Mouse (Mus musculus) mouse trophoblast stem cell (cell line): Measurements from ENCODE around the gene Pxn.
"Not testable (repeated sequence)": the region's sequence is repeated elsewhere in the genome, so short reads cannot be mapped to it uniquely, and the experiment has no call there.

ENCODE experiments used
- in situ Hi-C, 2 experiments: fragments of 300-500 bp; cut with MseI, MboI; formaldehyde crosslinking; loops; 2 replicates in 1 of 2; 3 replicates in 1 of 2; pipeline ENCODE4 v1.15.1; 2025

Pxn gene

DNA sequence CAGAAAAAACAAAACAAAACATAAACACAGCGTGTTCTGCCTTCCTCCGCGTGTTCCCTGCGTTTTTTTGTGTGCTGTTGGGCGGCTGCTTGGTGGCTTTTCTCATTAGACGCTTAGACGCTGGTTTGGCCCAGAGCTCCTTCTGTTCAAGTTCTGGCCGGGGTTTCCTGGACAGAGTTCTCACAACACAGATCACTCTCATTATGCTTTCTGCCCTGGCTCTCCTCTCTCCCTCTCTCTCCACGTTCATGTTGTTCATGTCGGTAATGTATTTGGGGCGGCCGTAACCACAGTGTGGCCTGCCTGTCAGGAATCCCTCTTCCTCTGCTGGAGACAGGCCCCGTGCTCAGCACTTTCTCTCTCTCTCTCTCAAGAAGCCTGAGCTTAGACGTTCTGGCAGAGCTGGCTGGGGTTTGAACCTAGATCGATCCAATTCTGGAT lies 2.9 kb downstream of the Pxn start:
- in situ Hi-C loops, result loop anchor here (5.0 kb wide), 1 partner anchor 33 kb away; no protein-coding TSS in a partner anchor

- in situ Hi-C loops, result loop anchor here (5.0 kb wide), 1 partner anchor 32 kb away; no protein-coding TSS in a partner anchor
Measured at GRCm38 (mm10) chr5:115509790-115510689, 3.6 kb downstream of the Pxn start.

DNA sequence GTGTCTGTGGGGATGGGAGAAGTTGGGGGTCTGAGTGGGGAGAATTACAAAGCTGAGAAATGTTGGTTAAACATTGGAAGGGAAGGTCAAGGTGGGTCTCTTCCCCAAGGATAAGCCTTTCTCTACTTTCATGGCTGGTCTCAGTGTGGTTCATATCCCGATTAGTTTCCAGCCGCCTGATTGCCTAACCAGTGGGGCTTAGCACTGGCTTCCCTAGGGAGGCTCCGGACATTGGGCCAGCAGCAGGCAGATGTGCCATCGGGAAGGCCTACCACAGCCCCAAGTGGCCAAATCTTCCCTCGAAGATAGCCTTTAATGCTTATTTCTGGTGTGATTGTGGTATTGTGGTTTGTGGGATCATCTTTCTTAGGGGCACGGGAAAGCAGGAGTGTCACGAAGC lies 5.9 kb downstream of the Pxn start:
- in situ Hi-C loops, result no loop called here

- in situ Hi-C loops, result no loop called here
Measured at GRCm38 (mm10) chr5:115513246-115513645, 6.8 kb downstream of the Pxn start.

DNA sequence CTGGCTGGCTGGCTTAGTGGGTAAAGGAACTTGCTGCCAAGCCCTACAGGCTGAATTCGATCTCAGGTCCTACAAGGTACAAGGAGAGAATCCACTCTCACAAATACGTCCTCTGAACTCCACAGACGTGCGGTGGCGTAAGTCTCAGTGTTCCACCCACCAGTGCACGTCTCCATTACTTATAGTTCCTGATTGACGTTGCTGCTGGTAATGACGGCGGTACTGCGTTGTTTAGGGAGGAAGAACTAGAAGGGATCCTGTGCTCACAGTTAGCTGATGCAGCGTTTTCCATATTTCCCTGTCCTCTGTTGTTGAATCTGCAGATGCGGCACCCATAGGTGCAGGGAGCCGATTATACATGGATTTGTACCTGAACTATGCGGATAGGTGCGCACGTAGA lies 7.2 kb downstream of the Pxn start:
- in situ Hi-C loops, result no loop called here

- in situ Hi-C loops, result no loop called here
Measured at GRCm38 (mm10) chr5:115514346-115514745, 7.9 kb downstream of the Pxn start.

DNA sequence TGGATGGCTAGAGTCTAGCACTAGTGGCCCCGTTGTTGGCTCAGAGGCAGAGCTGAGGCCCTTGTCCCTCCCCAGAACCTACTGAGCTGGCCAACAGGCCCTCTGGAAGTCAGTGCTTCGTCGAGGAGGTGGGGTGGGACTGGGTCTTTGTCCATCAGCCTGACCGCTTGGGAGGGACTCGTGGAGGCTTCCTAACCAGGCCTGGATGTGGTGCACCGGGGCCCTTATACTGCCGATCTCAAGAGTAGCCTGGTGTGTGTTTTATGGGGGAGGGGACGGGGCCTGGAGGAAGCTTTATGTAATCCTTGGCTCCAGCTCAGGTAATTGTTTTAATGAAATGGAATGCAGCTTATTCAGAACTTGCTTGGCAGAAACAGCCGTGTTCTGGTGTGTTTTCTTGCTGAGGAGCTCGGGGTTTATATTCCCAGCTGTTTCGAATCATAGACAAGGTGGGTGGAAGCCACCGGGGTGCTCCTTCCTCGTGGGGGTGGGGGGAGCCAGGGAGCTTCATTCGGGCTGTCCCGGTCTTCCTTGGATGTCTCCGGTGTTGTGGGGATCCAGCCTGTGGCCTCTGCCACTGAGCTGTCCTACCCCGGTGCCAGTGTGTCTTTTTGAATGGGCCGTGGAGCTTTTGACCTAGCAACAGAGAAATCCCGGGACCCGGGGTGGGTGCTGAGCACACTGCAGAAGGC lies 8.6 kb downstream of the Pxn start:
- in situ Hi-C loops, result no loop called here

DNA sequence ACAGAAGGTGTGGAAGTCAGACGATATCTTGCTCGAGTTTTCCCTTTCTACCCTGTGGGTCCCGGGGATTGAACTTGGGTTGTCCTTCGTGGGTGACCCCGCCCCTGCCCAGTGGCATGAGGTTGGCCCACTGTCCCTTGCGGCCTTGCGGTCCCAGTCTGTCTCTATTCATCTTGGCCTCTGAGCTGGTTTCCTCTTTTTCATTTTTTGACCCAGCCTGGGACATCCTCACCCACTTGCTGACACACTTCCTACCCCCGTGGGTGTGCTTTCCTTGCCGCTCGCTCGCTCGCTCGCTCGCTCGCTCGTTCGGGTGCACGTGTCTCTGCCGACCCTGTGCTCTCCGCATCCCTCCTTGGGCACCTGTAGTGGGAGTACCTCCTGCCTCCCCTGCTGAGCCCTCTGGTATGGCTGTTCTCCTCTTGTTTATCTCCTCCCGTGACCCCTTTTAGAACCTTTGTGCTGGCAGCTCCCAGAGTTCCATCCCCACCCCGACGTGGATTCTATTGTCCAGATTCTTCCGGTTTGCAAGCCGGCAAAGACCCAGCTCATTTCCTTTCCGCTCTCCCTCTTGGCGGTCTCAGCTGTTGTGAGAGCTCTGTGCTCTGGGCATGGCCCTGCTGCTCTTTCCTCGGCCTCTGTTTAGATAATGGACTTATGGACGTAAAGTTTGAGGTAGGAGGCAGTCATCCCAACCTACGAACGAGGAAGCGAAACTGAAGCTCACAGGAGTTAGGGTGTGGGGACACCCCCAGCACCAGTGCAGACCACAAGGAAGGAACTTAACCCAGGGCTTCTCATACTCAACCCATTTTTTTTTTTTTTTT lies 9.8 kb downstream of the Pxn start:
- in situ Hi-C loops, result no loop called here

DNA sequence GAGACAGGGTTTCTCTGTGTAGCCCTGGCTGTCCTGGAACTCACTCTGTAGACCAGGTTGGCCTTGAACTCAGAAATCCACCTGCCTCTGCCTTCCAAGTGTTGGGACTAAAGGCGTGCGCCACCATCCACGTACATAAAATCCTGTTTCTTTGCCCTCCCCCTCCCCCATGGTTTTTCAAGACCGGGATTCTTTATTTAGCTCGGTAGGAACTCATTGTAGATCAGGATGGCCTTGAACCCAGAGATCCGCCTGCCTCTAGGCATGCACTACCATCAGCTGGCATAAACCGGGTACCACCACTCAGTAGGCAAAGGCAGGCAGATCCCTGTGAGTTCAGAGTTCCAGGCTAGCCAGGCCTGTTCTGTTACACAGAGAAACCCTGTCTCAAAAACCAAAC lies 10.4 kb downstream of the Pxn start:
- in situ Hi-C loops, result no loop called here

DNA sequence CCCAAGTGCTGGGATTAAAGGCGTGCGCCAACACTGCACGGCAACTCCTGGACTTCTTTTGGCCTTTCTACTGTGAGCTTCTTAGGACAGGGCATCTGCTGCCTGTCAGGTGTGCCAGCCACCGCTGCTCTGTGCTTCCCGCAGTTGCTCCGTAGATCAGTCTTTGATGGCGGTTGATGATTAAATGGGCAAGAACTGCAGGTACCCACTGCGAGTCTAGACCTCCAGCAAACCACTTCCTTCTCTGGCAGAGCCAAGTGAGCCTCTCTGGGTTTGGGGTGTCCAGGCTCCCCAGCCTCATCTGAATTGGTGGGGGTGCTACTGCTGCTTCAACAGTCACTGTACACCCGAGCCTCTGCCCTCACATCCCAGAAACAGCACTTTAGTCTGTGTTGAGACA lies 11.0 kb downstream of the Pxn start:
- in situ Hi-C loops, result no loop called here

DNA sequence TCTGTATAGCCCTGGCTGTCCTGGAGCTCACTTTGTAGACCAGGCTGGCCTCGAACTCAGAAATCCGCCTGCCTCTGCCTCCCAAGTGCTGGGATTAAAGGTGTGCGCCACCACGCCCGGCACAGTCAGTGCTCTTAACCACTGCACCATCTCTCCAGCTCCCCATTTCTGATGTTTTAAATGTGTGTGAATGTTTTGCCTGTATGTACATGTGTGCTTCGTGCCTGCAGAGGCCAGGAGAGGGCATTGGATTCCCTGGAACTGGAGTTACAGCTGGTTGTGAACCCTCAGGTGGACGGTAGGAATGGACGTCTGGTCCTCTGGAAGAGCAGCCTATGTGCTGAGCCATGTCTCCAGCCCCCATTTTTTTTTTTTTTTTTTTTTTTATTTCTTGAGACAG lies 11.7 kb downstream of the Pxn start:
- in situ Hi-C loops, result not testable (repeated sequence)

- in situ Hi-C loops, result no loop called here
Measured at GRCm38 (mm10) chr5:115520325-115520869, 13.9 kb downstream of the Pxn start.

GRCm38 (mm10) chr5:115521553-115522461 lies 15.3 kb downstream of the Pxn start:
- in situ Hi-C loops, result no loop called here

GRCm38 (mm10) chr5:115522531-115522930 lies 16.1 kb downstream of the Pxn start:
- in situ Hi-C loops, result no loop called here

DNA sequence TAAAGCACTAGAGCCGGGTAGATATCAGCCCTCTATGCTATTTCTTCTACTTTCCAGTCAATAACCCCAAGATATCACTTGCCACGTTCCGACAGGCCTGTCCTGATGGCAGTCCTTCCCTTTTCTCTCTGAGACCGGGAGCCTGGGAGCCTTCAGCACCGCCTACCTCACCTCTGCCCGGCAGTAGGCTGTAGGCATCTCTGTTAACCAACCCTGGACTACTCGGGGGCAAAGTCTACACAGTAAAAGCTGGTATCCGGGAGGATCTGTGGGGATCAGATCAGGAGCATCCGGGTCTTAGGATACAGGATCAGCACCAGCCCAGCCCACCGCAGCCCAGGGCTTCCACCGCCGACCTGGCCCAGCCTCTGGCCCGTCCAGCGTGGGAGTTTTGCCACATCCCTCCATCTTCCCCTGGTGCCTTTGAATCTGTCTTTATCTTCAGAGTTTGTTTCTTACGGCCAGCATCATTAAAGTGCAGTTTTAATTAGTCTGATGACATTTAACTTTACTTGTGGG lies 16.6 kb downstream of the Pxn start:
- in situ Hi-C loops, result no loop called here

DNA sequence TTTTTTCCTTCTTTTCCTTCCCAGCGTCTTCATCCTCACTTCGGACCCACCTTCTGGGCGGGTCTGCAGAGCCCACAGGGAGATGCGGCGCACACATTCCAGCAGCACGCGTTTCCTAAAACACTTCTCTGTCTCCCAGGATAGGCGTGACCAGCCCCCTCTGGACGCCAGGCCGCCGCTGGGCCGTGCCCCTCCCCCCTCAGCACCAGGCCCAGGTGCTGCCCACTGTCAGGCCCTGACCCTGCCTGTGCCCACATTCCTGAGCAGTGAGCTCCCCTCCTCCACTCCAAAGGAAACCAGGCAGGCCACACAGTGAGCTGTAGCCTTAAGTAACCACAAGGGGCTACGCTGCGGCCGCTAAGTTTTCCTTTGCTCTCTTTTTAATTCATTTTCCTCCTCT lies 17.5 kb downstream of the Pxn start:
- in situ Hi-C loops, result no loop called here

DNA sequence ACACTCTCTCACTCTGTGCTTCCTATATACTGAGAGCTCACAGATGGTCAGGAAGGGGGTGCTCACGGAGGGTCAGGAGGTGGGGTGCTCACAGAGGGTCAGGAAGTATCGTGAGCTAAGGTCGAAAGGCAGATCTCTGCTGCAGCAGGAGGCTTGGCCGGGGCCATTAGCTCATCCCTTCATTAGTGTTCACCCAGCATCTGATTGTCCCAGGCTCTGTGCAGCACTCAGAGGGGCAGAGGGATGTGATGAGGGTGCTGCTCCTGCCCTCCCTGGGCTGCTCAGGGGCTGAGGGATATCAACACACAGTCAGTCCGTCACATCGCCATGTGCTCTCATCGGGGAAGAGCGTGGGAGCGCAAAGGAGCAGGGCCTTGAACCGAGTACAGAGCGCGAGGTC lies 18.0 kb downstream of the Pxn start:
- in situ Hi-C loops, result no loop called here

DNA sequence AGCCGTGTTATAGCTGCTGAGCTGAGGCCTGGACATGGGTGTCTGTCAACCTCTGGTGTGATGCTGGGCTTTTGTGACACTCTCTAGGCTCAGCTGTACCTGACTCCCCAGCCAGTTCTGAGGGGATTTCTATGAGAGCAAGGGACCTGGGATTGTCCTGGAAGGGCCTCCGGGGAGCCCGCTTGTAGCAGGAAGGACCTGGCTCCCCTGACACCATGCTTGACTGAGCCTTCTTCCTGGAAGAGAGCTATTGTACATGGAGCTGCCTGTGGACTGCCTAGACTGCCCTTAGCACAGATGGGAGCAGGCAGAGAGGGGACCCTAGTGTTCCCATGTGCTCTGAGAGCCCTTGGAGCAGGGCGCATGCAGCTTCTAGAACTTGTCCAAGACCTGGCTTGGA lies 18.9 kb downstream of the Pxn start:
- in situ Hi-C loops, result no loop called here

- in situ Hi-C loops, result no loop called here
Measured at GRCm38 (mm10) chr5:115525943-115526342, 19.5 kb downstream of the Pxn start.

DNA sequence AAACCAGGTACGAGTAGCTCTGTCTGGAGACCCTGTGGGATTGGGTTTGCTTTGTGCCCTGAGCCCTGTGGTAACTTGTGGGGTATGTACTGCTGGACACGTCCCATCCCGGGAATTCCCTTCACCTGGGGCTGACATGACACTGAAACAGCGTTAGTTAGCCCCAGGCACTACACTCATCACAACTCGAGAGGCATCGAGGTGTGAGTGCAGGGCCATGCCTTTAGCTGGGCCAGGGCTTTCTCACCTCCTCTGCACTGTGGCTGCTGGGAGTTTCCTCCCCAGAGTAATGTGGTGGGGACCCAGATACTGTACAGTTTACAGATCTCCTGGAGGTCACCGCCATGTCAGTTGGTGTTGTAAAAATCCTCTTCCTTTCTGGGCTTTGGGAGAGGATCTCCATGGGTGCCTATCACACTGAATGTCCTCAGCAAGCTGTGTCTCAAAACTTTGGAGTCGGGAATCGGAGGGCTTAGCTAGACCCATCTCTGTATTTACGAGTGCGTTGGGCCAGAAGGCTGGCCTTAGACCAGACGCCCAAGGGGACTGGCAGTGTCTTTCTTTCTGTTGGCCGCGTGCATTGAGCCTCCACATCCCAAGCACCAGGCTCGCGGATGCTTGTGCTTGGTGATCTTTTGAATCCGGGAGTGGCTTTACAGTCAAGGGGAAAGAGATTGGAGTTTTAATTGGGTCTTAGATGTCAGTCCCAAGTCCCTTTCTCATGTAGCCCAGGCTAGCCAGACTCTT lies 20.2 kb downstream of the Pxn start:
- in situ Hi-C loops, result no loop called here
